Mouse (Mus musculus) left cerebral cortex, postnatal 36 days (tissue): ENCODE data around the gene Mapt. TPM values are rescaled to one million over a fixed set of nuclear protein-coding genes. Genes with fewer than 3 reads are reported as not detected.

ENCODE experiments used
- DNase-seq, 2 experiments: peaks; one replicate each; pipeline ENCODE4 v3.0.0; 2021 to 2022; ENCODE audit warnings: low spot score in 2 of 2, mixed read lengths in 1 of 2
- intact Hi-C: fragments of 180-260 bp; cut with DNase I; formaldehyde crosslinking; loops from one replicate; pipeline ENCODE4 v1.15.1; 2025
- total RNA-seq, 2 experiments: library from RNA; stranded (reverse); gene quantifications; 2 replicates each; pipeline ENCODE4 v1.2.3; 2021

Gene Mapt
- total RNA-seq, 2 experiments from 2014 or later: 349 to 367 TPM

DNA sequence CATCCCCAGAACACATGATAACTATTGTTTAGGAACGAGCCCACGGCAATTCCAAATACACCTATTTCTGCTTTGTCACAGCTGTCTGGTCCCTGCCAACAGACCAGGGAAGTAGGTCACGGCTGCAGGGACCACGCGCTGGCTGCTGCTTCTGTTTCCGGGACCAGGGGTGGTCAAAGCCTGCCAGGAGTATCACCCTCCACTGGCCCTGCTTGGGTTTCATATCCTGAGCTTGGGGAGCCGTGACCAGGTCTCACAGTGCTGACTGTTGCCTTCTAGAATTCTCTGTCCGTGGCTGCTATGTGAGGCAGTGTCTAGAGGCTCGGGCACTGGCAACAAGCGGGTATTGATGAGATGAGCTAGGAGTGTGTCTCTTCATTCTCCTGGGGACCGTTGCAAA is 36.2 kb downstream of the Mapt start:
- peak in 1 of 2 experiments; percentile 44 for DNase-seq
- intact Hi-C loops: no loop called here

DNA sequence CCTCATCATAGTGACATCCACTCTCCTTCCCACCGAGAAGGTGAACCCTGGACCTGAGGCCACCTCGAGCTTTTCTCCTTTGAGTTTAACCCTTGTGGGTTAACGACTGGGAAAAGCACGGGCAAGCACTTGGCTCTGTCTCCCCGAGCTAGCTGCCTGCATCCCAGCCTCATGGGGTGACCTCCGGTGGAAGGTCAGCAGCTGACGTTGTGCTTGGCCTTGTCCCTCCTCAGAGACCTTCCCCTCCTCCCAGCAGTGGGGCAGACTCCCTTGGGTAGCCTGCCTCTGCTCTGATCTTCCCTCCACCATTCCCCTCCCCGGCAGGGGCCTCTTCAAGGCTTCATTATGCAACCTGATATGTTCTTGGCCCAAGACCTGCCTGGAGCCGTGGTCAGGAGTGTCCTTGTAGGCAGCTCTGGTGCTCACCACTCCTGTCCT is 38.2 kb downstream of the Mapt start:
- intact Hi-C loops: no loop called here

DNA sequence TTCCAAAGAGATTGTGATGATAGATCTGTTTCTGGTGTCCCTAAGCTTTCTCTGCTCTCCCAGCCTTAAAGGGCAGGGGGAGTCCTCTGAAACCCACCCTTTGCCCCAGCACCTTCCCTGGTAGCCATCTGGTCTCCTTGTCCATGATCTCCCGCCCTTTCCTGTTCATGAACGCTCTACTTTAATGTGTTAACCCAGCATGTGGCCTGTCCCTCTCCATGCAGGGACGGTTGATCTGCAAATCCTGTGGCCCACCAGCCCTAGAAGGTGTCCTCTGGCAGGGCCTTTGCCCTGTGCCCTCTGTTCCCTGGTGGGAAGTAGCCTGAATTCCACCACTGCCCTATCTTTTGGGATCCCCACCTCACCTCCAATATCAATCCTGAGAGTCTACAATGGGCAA is 39.3 kb downstream of the Mapt start:
- DNase-seq: no peak
- intact Hi-C loops: no loop called here

More for the DNA sequence above, 38.2 kb downstream of the Mapt start:
- no peak for DNase-seq

DNA sequence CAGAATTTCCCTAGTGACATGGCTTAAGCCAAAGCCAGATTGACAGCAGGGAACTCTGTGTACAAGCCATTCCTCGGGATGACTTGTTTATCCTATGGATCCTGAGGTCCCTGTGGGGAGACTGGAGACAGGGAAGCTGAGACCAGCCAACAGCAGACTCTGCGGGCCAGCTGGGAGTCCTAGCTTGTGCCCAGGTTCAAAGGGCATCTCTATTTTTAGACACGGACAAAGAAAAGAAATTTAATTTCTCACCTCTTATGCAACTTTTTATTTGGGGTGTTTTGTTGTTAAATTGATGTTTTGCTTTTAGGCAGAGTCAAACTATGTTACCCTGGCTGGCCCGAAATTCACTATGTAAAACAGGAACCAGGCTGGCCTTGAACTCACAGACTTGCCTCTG is 39.7 kb downstream of the Mapt start:
- no peak for DNase-seq
- intact Hi-C loops: no loop called here

DNA sequence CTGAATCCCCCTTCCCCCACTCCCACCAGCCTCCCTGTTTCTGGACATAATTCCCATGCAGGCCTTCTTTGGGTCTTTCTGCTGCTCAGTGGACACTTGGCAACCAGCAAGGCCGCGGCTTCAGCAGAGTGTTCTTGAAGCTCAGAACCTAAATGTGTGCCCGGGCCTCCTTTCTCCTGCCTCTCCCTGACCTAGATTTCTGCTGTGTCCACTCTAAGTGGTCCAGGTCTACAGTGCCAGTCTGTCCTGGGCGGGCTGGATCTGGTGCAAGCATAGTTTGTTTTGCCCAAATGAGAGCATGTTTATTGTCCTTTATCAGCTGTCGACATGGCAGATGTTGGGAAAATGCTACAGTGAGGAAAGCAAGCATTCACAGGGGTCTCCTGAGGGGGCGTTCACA is 40.7 kb downstream of the Mapt start:
- DNase-seq: no peak
- intact Hi-C loops: no loop called here

DNA sequence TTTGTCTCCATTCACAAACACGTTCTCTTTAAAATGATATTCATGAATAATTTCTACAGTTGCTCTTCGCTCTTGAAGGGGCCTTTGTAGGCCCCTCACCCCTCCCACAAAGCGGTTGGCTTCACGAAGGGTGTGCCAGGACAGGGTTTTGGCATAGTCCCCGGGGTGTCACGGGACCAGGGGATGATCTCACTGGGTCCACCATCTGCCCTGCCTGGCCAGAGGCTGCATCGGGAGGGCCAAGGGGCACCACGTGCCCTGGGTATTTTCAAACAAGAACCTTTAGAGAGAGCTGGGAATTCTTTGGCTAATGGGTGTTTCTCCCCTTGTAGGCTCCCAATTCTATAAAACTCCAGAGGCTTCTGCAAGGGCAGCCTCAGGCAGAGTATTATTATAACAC is 41.2 kb downstream of the Mapt start:
- intact Hi-C loops: no loop called here
- peak; percentile 65 to 69 for DNase-seq

DNA sequence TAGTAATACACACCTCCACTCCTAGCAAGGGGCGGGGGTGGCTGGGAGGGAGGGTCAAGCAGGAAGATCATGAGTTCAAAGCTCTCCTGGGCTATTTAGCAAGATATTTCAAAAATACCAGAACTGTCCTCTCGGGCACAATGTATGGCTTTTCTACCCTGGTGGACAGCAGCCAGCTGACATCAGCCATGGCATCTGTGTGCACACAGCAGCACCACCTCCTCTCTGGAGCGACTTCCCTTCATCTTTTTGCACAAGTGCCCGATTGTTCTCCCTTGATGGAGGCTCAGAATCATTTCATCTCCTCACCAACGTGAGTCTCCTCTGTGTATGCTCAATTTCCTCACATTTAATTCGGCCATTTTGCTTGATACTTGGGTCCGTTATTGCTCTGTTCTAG is 44.6 kb downstream of the Mapt start:
- intact Hi-C loops: loop anchor here (5.0 kb wide), 1 partner anchor 43 kb away; the partner anchor contains the start of gene Mapt
- no peak for DNase-seq

DNA sequence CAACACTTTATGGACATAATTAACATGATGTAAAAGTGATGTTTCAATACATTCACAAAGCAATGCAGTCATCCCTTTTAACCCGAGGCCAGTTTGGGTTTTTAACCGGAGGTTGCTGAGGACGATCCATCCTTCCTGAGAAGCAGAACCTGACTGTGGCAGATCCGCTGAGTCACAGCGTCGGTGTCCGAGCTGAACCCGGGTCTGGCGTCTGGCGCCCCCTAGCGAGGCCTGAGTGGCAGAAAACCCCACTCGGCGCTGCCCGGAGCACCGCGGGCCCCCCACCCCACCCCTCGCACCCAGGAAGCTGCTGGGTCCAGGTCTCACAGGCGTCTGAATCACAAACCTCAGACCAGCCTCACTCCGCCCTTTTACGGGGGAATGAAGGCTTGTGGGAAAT is 47.0 kb downstream of the Mapt start:
- peak; percentile 50 to 62 for DNase-seq
- intact Hi-C loops: loop anchor here (5.0 kb wide), 1 partner anchor 46 kb away; the partner anchor contains the start of gene Mapt

DNA sequence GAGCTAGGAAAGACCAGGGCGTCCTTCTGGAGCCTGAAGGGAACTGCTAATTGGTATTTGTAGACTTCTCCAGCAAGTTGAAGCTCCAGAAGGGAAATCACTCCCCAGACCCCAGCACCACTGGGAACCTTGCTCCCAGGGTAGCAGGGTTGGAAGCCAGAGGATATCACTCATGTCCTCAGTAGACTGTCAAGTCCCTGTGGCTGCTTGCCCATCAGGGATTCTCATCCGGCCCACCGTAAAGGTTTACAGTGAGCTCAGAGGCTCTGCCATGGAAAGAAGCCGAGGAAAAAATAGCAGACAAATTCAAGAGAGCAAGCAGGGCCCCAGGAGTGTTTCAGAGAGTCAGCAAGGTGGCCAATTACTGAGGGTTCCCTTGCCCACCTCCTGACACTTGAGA is 47.9 kb downstream of the Mapt start:
- no peak for DNase-seq
- intact Hi-C loops: loop anchor here (5.0 kb wide), 1 partner anchor 47 kb away; the partner anchor contains the start of gene Mapt

DNA sequence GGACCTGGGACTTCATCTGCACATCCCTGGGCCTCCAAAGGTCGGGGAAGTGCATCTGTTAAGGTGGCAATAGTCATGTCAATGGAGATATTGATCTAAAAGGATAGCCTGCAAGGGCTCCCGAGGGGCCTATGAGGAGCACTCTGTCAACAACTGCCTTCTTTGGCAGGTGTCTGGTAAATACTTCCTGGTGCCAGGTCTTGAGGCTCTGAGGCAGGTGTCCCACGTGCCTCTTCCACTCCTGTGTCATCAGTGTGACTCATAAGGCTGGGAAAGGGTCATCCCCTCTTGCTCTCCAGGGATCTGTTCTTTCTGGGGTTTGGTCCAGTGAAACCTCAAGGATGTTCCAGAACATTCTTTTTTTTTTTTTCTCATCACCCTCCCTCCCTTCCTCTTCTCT is 48.3 kb downstream of the Mapt start:
- intact Hi-C loops: loop anchor here (5.0 kb wide), 1 partner anchor 47 kb away; the partner anchor contains the start of gene Mapt
- DNase-seq: no peak

DNA sequence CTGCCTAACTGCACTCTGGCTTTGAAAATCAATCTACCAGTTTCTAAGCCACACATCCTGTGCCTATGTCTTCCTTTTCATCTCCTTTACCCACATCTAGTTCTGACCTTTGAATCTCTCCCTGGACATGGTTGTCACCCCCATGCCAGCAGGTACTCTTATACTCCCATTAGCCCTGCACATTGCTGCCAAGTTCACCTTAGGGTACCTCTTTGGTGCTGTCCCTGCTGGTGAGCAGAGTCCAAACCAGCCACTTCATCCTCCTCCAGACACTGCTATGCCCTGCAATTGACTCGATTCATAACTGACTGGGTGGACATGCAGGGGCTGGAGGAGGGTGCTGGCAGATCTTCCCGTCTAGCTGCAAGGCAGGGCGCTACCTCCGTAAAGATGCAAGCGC is 50.3 kb downstream of the Mapt start:
- no peak for DNase-seq
- intact Hi-C loops: no loop called here

DNA sequence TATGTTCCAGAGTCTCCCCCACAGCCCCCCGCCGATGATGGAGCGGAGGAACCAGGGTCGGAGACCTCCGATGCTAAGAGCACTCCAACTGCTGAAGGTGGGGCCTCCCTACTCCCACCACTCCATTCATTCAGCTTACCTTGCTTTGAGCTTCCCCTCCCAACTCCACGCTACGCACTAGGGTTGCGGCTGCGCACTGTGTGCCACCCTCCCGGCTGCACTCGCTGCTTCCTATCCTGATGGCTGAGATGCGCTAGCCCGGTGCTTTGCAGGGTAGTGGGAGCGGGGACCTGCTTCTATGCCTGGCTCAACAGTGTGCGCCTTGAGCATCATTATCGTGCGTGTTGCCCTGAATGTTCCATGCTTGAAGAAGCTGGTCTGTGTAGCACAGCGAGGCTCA is 55.9 kb downstream of the Mapt start:
- intact Hi-C loops: no loop called here
- no peak for DNase-seq

DNA sequence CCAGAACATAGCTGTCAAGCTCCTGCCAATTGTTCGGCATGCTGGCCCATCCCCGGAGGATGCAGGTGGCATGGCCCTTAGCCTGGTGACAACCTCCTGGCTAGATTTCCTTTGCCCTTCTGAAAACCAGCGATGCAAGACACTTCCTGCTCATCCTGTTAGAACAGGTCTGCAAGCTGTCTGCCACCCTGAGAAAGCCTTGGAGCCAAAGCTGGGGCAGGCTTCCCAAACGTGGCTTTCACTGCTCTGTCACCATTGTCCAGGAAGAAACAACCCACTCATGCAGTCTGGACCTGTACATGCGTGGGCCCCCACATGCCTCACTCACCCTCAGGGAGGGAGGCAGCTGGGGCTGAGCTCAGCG is 57.6 kb downstream of the Mapt start:
- peak; percentile 65 to 77 for DNase-seq
- intact Hi-C loops: no loop called here

DNA sequence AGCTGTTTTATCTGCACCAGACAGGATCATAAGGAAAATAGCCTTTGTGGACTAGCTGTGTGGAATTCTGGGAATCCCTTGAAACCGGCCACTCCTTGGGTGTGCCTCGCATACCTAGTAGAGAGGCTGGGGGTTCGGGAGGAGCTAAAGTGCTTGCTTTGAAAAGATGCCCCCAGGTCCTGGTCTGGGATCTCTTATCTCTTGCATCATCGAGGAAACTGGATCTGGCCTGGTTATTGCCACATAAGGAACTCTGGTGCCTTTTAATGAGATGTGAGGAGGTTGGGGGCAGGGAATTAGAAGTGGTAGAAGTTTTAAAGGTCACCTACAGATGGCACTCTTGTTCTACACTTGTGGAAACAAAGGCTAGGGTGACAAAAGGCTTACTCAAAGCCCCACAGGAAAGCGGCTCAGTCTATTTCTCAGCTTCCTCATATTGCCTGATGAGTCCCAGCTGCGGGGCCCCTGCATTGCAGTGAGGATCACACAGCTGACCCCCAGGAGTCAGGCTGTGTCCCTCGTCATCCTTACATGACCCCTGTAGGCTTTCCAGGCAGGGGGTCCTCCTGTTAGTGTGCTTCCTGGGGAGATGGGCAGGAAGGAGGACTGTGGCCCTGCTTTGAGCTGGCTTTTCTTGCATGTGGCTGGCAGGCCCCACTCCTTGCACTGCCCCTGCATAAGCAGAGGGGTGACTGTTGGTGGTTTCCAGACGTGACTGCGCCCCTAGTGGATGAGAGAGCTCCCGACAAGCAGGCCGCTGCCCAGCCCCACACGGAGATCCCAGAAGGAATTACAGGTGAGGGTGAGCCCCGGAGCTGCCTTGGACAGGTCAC is 58.2 kb downstream of the Mapt start:
- intact Hi-C loops: no loop called here
- DNase-seq: peak; percentile 60 to 74

DNA sequence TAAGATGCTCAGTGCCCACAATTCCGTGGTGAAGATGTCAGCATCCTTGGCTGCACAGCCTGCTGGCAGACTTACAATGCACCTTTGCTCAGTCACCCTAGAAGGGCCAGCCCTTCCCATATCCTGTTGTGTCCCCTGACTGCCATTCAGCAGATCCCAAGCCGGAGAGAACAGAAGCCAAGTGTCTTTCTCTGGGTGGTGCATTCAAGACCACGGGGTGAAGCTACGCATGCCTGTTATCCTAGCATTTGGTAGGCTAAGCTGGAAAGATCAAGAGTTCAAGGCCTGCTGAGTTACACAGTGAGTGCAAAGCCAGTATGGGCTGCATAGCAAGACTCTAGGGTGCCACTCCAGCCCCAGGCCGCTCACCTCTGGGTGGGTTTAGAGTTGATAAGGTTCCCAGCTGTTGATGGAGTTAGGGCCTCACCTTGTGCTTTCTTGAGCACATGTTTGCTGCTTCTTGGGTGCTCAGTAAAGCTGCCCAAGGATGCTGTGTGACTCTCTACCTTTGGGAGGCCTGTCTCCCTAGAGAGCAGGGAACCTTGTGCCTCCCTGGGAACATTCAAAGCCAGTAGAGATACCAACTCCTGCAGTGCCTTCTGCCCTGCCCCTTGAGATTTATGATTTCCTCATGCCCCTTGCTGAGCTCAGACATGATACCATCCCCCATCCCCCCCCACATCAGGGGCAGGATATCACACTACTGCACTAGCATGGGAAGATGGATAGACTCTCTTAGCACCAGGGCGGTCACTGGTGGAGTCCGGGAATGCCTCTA is 61.4 kb downstream of the Mapt start:
- DNase-seq: no peak
- intact Hi-C loops: no loop called here

DNA sequence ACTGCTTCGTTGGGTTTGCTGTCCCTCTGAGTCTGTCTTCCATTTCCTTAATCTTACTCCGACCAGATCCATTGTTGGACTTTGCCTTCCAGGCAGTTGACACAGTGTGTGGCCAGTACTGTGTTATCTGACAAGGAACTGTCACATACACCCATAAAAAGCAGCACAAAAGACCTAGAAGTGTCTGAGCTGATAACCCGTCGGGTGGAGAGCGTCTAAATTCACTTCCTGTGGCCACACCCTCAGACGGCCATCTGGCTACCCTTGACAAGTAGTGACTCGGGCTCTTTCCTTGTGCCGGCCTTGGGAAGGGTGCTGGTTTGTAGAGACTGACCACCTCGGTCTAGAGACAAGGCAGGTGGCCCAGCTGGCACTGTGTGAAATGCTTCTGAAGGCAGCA is 62.1 kb downstream of the Mapt start:
- intact Hi-C loops: no loop called here
- DNase-seq: no peak

DNA sequence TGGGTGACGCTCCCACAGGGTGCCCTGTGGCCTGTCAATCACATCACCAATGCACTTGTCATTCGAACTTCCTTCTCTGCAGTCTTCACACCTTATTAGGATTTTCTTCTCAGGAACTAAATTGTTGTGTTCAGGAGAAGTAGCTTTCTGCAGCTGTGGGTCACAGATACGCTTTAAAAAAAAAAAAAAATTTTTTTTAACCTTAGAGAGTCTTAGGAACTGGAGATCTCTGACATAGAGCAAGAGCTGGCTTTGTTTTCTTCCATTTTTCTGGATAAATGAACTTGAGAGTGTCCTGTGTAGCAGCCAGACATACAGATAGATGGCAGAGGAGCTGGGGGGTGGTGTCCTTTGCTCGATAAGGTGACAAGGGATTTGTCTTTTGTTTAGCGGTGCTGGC is 64.0 kb downstream of the Mapt start:
- DNase-seq: no peak
- intact Hi-C loops: no loop called here

DNA sequence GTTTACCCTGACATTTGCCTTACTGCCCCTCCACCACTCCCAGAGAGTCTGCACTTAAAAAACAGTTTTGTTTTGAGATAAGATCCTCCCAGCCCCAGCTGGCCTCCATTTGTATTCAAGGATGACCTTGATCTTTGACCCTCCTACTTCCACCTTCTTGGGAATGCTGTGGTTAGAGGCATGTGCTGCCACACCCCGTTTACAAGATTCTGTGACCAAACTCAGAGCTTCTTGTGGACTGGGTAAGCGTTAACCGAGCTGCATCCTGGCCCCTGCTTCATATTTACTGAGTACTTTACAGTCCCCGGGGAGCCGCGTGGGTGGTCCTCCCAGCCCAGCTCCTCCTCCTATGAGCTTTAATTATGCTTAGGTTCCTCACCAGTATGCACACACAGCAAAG is 64.5 kb downstream of the Mapt start:
- no peak for DNase-seq
- intact Hi-C loops: no loop called here

DNA sequence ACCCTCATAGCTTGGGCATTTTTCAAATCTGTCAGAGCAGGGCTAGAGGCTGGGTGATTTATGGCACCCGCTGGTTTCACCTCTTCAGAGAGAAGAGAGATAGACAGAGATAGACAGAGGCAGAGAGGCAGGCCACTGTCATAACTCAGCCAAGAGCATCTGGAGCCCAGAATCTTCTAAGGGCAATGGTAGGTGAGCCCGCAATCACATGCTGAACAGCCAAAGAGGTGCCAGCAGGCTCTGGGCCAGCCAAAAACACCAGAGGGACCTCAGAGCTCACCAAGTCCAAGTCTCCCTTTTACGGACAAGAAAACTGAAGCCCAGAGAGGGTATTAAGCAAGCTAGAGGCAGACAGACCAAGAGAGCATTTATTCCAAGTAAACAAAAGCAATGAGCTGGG is 66.5 kb downstream of the Mapt start:
- intact Hi-C loops: no loop called here

DNA sequence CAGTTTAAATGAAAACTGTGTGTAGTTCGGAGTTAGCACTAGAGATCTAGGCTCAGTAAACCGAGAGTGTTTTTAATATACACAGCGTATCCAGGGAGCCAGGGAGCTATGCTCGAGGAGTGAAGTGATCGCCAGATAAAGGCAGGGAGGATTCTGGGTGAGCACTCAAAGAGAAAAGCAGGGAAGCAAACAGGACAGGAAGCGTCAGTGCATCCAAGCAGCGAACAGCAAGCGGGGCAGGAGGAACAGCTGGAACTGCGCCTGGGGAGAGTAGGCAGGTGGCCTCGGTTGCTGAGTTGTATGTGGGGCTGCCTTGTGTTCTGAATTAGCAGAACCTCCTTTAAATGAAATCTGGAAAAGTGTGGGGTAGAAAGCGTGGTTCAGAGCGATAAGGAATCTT is 71.4 kb downstream of the Mapt start:
- intact Hi-C loops: no loop called here
- peak; percentile 51 to 56 for DNase-seq

More for the DNA sequence above, 66.5 kb downstream of the Mapt start:
- no peak for DNase-seq
